Mouse (Mus musculus): ENCODE measurements around the gene Mapk1ip1l. TPM values are rescaled to one million over a fixed set of nuclear protein-coding genes. Genes with fewer than 3 reads are reported as not detected.

Gene Mapk1ip1l
- polyA plus RNA-seq, 1 experiment, result 41.8 TPM

DNA sequence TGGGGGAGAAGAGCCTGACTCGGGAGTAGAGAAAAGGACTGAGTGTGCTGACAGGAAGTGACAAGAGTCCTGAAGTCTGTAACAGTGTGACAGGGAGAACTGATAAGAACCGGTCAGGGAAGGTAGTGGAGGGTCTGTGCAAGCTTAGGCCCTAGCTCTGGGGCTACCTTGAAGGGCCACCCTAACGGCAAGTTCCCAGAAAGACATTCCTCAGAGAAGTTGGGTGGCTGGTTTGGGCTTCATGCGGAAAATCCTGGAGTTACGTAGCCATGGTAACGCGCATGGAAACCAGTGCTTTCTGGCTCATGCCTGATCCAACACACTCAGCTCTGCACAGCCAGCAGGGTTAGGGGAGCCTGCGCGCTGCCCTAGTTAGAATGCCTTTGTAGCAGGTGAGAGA lies 69.4 kb downstream of the Mapk1ip1l start, which contains the start of gene Lgals3:
TSS of gene Lgals3 (plus strand) at position 291 of the 400 bp plus-strand sequence.
- 34% methylated on average over 9 of the region's 9 CpGs for WGBS
- peaks cover 2% of the 10 kb centered on the region for H3K4me1 ChIP-seq (ENCODE audit: control insufficient read depth, insufficient read depth, low read length)
- TF ChIP-seq CTCF (IDR thresholded peaks at IDR 0.05; ENCODE audit: insufficient read depth, low read length) (no peak), POLR2A (IDR thresholded peaks at IDR 0.05; ENCODE audit: borderline replicate concordance, extremely low read depth, low read depth, low read length) (no peak)
- H3K4me3 ChIP-seq (replicated peaks; ENCODE audit: extremely low read depth, low read depth, low read length), result no peak within 1 kb of the TSS
- DNase-seq, result peak; percentile 34

DNA sequence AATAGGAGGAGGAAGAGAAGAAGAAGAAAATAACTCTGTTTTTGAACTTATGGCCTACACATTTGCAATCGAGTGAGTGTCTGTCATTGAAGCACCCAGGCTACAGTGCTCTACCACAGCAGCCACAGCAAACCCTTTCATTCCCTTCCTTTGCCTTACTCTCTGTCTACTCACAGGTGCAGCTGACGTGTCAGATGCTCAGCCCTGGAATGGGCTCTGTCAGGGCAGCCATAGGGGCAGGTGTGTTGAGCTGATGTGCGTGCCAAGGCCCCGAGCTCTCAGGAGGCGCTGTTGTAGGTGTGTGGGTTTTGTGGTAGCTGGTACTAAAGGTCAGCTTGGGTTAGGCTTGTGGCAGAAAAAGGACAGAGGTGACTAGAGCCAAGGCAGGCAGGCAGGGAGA lies 71.7 kb downstream of the Mapk1ip1l start:
- WGBS, result 83% methylated on average over 5 of the region's 5 CpGs
- no peak for DNase-seq
- TF ChIP-seq CTCF (IDR thresholded peaks at IDR 0.05; ENCODE audit: insufficient read depth, low read length) (no peak), POLR2A (IDR thresholded peaks at IDR 0.05; ENCODE audit: borderline replicate concordance, extremely low read depth, low read depth, low read length) (no peak)
- Histone ChIP-seq H3K4me3 (replicated peaks; ENCODE audit: extremely low read depth, low read depth, low read length) (no peak overlapping the region), H3K4me1 (ENCODE audit: control insufficient read depth, insufficient read depth, low read length) (peaks cover 2% of the 10 kb centered on the region)

DNA sequence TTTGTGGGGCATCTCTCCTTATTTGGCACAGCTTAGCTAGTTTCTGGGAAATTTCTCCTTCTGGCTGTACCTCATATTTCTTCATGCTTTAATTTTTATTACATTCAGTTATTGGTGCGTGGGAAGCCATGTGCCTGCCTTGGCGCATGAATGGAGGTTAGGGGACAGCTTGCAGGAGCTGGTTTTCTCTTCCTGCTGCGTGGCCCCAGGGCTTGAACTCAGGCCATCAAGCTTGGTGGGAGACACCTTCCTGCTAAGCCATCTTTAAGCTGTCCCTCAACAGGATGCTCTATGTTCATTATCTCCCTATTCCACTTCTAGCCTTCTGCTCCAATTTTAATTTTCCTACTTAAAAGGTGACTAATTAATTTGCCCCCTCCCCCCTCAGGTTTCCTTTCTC lies 72.7 kb downstream of the Mapk1ip1l start:
- 80% methylated on average over 3 of the region's 3 CpGs for WGBS
- no peak for TF ChIP-seq POLR2A (IDR thresholded peaks at IDR 0.05; ENCODE audit: borderline replicate concordance, extremely low read depth, low read depth, low read length)
- TF ChIP-seq CTCF (IDR thresholded peaks at IDR 0.05; ENCODE audit: insufficient read depth, low read length), result no peak
- peaks cover 2% of the 10 kb centered on the region for H3K4me1 ChIP-seq (ENCODE audit: control insufficient read depth, insufficient read depth, low read length)
- no peak overlapping the region for H3K4me3 ChIP-seq (replicated peaks; ENCODE audit: extremely low read depth, low read depth, low read length)
- DNase-seq, result no peak

GRCm38 (mm10) chr14:47371689-47372088 lies 73.6 kb downstream of the Mapk1ip1l start:
- Histone ChIP-seq H3K4me3 (replicated peaks; ENCODE audit: extremely low read depth, low read depth, low read length) (no peak overlapping the region), H3K4me1 (ENCODE audit: control insufficient read depth, insufficient read depth, low read length) (peaks cover 2% of the 10 kb centered on the region)
- peak; percentile 40 for DNase-seq
- 56% methylated on average over 6 of the region's 6 CpGs for WGBS
- TF ChIP-seq POLR2A (IDR thresholded peaks at IDR 0.05; ENCODE audit: borderline replicate concordance, extremely low read depth, low read depth, low read length) (no peak), CTCF (IDR thresholded peaks at IDR 0.05; ENCODE audit: insufficient read depth, low read length) (no peak)

Other genes starting within 250 kb of the Mapk1ip1l start
- gene Gch1, start 108.9 kb upstream of the Mapk1ip1l start, polyA plus RNA-seq (2012; rRNA removed), result 9.9 and 11.3 TPM in 2 replicates
- gene Wdhd1, start 21.4 kb upstream of the Mapk1ip1l start, polyA plus RNA-seq (2012; rRNA removed), result 0.68 and 0.78 TPM in 2 replicates
- gene Socs4, start 21.3 kb upstream of the Mapk1ip1l start, polyA plus RNA-seq (2012; rRNA removed), result 2.3 and 4.6 TPM in 2 replicates
- gene Lgals3, start 69.5 kb downstream of the Mapk1ip1l start, polyA plus RNA-seq (2012; rRNA removed), result 276 and 279 TPM in 2 replicates
- gene Dlgap5, start 120.1 kb downstream of the Mapk1ip1l start, polyA plus RNA-seq (2012; rRNA removed), result 0.48 and 1.1 TPM in 2 replicates
- 9.9 and 10.9 TPM in 2 replicates for gene Fbxo34, start 152.2 kb downstream of the Mapk1ip1l start, polyA plus RNA-seq (2012; rRNA removed)

Measured in lung, adult 2 months (tissue).